Mouse (Mus musculus) neural tube, embryonic 12.5 days (tissue): ENCODE data around the gene Adtrp. TPM values are rescaled to one million over a fixed set of nuclear protein-coding genes. Genes with fewer than 3 reads are reported as not detected.

Source experiments
- polyA plus RNA-seq: library from polyadenylated mRNA; unstranded; fragments of >200 nt; fragmentation: Nextera tagmentation; extraction: Ambion mirVana; gene quantifications from 2 replicates; pipeline ENCODE4 v1.2.1, GENCODE M21; 2016

Gene Adtrp
- polyA plus RNA-seq, 1 experiment from 2014 or later = 0.52 TPM

Other genes with a start within 250 kb of the Adtrp start
- 25.4 and 27.4 TPM in 2 replicates for gene Tmem170b, start 241.8 kb downstream of the Adtrp start, polyA plus RNA-seq
- gene Hivep1, start 204.3 kb upstream of the Adtrp start, polyA plus RNA-seq = 17.8 and 18.1 TPM in 2 replicates